In genomic region chr10:109496161-109496560, GRCm38 (mm10) we compare ENCODE assay signal across 8 mouse cellular contexts.
DNase-seq lines count a peak whose midpoint lies in the region; ATAC-seq and TF ChIP-seq lines count a peak whose summit lies in the region.

No protein-coding gene starts in this region.

- ATAC-seq in hindbrain, embryonic 12.5 days (ENCODE audit: low FRiP score): no peak
- ATAC-seq in Patski: no peak
- 0 out of 2 replicates have a peak, but pooled peaks have one; percentile 17 for ATAC-seq in neural tube, embryonic 12.5 days (ENCODE audit: low FRiP score, low read depth)

- 83% methylated on average over 10 of the region's 10 CpGs for WGBS in hindbrain, embryonic 10.5 days
- 81% methylated on average over 10 of the region's 10 CpGs for WGBS in hindbrain, embryonic 12.5 days
- WGBS in neural tube, embryonic 12.5 days: 86% methylated on average over 10 of the region's 10 CpGs

- H3K4me2 ChIP-seq in hindbrain, embryonic 12.5 days (replicated peaks): no peak overlapping the region
- no peak overlapping the region for H3K4me2 ChIP-seq in neural tube, embryonic 12.5 days (replicated peaks)

- peak; percentile 39 for TF ChIP-seq CTCF in Patski (IDR thresholded peaks at IDR 0.05)

- peak; percentile 7 for DNase-seq in hindbrain, embryonic 10.5 days (ENCODE audit: low spot score)
- DNase-seq in Patski (ENCODE audit: low read depth, low spot score): no peak
- peak; percentile 36 for DNase-seq in embryo, embryonic 11 days
- DNase-seq in layer of hippocampus, adult 18-20 months (ENCODE audit: low spot score in 2 of 2): peak; percentile 64 to 85
- no peak for DNase-seq in T-cell, adult 2 months (ENCODE audit: low spot score)
- no peak for DNase-seq in B cell, adult 2 months

- no peaks in the 10 kb centered on the region for H3K9me3 ChIP-seq in hindbrain, embryonic 10.5 days
- no peaks in the 10 kb centered on the region for H3K9me3 ChIP-seq in hindbrain, embryonic 12.5 days (replicated peaks)
- H3K9me3 ChIP-seq in neural tube, embryonic 12.5 days: no peaks in the 10 kb centered on the region

- H3K27ac ChIP-seq in hindbrain, embryonic 10.5 days: no peak overlapping the region
- no peak overlapping the region for H3K27ac ChIP-seq in hindbrain, embryonic 12.5 days
- H3K27ac ChIP-seq in neural tube, embryonic 12.5 days: no peak overlapping the region

- no peaks in the 10 kb centered on the region for H3K4me1 ChIP-seq in hindbrain, embryonic 10.5 days (replicated peaks)
- H3K4me1 ChIP-seq in hindbrain, embryonic 12.5 days: no peaks in the 10 kb centered on the region
- H3K4me1 ChIP-seq in neural tube, embryonic 12.5 days: no peaks in the 10 kb centered on the region

- no peaks in the 10 kb centered on the region for H3K36me3 ChIP-seq in hindbrain, embryonic 10.5 days
- H3K36me3 ChIP-seq in hindbrain, embryonic 12.5 days: no peaks in the 10 kb centered on the region
- H3K36me3 ChIP-seq in neural tube, embryonic 12.5 days: no peaks in the 10 kb centered on the region

- POLR2A ChIA-PET in Patski (lab: Charles Lee): no interaction called here

- in situ Hi-C loops in Patski (cut with MboI; ENCODE audit: low pct_unique_long_range_greater_than_20kb): loop anchor here (5.0 to 25.0 kb wide), 2 partner anchors 764 to 1034 kb away; no protein-coding TSS in a partner anchor

- no peaks in the 10 kb centered on the region for H3K27me3 ChIP-seq in hindbrain, embryonic 10.5 days (ENCODE audit: insufficient read depth, poor library complexity, severe bottlenecking)
- H3K27me3 ChIP-seq in hindbrain, embryonic 12.5 days: no peaks in the 10 kb centered on the region
- H3K27me3 ChIP-seq in Patski: peaks cover 12% of the 10 kb centered on the region
- H3K27me3 ChIP-seq in neural tube, embryonic 12.5 days (replicated peaks): no peaks in the 10 kb centered on the region

- H3K4me3 ChIP-seq in hindbrain, embryonic 10.5 days: no peak overlapping the region
- no peak overlapping the region for H3K4me3 ChIP-seq in hindbrain, embryonic 12.5 days
- H3K4me3 ChIP-seq in neural tube, embryonic 12.5 days: no peak overlapping the region

- no peak overlapping the region for H3K9ac ChIP-seq in hindbrain, embryonic 12.5 days
- no peak overlapping the region for H3K9ac ChIP-seq in neural tube, embryonic 12.5 days

- CTCF ChIA-PET in Patski (lab: Charles Lee): interaction anchor here (1.5 kb wide), 1 partner anchor 19 kb away, joined by 4 read pairs; no protein-coding TSS in a partner anchor

Comparison
In these comparisons a context has a peak if more than half of its experiments do, and no peak if none do; other contexts are left out.
1. DNase-seq: peak in hindbrain, embryonic 10.5 days (single experiment), embryo, embryonic 11 days (single experiment) and layer of hippocampus, adult 18-20 months (2 of 2); none in Patski (single experiment), T-cell, adult 2 months (single experiment) and B cell, adult 2 months (0 of 2).